Mouse (Mus musculus) layer of hippocampus, postnatal 25 days (tissue): ENCODE measurements at regions not wholly inside any gene's neighbourhood (a gene's known extent, or its start where the extent isn't known, plus 50 kb on each side); places are given as distances from the start of the nearest gene placed in this dataset.

Experiments used
- DNase-seq, 2 experiments: peaks; one replicate each; pipeline ENCODE4 v3.0.0; 2022; ENCODE audit warnings: mixed read lengths in 2 of 2, low spot score in 1 of 2; ENCODE audit errors: extremely low spot score in 1 of 2

DNA sequence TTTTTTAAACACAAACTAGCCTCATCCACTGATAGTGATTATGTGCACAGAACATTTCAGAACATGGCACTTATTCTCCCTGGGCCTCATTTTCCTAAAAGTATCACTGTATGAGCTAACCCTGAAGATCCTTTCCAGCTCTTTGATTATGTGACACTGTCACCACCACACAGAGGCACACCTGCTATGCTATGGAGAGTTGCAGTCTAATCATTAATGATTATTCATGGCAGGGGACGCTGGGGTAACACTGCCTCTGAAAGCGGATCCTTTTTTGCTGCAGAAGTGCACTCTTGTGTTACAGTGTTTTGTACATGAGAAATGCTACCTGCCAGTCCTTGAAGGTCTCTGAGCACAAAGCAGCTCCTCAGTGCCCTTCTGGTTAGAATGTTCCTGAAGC, 615.3 kb upstream of the Fbxo33 start:
- no peak for DNase-seq

DNA sequence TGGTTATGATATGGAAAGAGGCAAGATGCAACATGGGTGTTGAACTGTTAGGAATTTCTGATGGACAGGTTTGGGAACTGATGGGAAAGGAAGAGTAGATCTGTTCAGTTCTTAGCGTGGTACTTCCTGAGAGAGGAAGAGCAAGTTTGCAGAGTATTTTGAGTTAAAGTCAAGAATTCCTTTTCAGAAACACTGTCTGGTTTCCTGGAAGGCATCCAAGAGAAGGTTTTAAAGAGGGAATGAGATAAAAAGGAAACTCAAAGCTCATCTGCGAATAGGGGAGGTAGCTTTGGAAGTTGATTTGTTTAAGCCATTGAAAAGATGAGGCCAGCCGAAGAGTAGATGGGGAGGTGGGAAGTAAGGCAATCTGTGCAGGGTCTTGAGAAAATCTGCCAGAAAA, 603.4 kb upstream of the Fbxo33 start:
- no peak for DNase-seq

DNA sequence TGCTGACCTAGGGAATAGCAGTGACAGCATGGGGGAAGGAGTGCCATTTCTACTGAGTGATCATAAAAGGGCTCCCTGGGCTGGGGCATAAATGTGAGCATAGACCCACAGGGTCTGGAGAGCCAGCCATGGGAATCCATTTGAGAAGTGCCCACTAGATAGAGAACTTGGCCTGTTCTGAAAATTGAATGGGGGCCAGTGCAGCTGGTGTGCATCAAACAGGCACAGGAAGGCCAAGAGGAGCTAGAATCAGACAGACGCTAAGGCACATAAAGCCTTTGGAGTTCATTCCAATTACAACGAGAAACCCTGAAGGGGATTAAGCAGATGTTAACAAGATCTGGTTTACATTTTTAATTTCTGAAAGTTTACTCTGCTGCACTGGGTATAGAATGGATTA, 602.9 kb upstream of the Fbxo33 start:
- no peak for DNase-seq

DNA sequence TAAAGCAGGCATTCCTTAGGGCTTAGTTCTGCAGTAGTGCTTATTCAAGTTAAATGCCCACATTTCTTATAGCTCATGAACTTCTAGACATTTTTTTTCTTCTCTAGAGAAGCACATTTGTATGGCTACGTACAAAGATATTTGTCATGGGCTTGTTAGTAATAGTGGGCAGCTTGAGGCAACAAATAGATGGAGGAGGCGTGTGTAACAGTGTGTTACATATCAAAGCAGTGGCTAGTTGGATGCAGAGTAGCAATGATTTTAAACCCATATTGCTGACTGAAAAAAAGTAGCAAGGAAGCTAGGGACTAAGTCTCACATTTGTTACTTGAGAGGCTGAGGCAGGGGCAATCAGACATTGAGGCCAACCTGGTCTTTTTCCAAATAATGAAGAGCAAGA, 602.2 kb upstream of the Fbxo33 start:
- DNase-seq = no peak

- DNase-seq = no peak
Measured at GRCm38 (mm10) chr12:59815965-59816364, 596.4 kb upstream of the Fbxo33 start.

GRCm38 (mm10) chr12:59814356-59814755, 594.8 kb upstream of the Fbxo33 start:
- peak in 1 of 2 experiments; percentile 13 for DNase-seq

DNA sequence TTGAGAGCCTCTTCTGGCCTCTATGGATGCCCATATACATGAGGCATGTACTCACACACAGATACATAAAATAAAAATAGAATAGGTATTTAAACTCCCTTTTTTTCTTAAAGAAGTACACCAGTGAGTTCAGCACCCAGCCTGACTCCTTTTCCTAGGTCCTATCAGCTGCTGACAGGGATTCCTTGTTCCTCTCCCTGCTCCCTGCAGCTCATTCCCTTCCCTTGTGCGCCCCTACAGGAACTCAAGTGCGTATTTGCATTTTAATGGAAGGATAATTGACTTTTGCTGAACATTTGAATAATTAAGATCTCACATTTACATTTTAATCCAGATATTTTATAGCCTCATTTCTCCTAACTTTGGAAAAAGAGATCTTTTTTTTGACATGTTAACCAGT, 589.7 kb upstream of the Fbxo33 start:
- no peak for DNase-seq

- peak in 1 of 2 experiments; percentile 45 for DNase-seq
Measured at GRCm38 (mm10) chr12:59798051-59798450, 578.5 kb upstream of the Fbxo33 start.

GRCm38 (mm10) chr12:59791473-59791872, 571.9 kb upstream of the Fbxo33 start:
- peak in 1 of 2 experiments; percentile 19 for DNase-seq

DNA sequence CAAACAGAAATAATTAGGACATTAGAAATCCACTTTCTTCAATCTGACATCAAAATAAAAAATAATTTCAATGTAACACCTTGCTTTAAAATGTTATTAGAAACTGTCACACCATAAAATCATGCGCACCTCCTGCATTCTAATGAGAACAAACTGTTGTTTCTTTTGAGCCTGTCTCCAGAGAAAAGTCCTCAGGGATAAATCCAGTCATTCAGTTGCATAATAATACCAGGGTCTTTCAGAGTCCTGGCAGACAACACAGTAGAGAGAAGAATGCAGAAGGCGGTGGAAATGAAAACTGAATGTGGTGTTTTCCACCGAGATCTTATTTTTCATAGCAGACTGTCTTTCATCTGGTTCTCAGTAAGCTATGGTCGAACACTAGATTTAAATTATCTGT, 567.3 kb upstream of the Fbxo33 start:
- DNase-seq = no peak

- DNase-seq = no peak
Measured at GRCm38 (mm10) chr12:59770980-59771379, 551.5 kb upstream of the Fbxo33 start.

GRCm38 (mm10) chr12:59762260-59762659, 542.7 kb upstream of the Fbxo33 start:
- no peak for DNase-seq

DNA sequence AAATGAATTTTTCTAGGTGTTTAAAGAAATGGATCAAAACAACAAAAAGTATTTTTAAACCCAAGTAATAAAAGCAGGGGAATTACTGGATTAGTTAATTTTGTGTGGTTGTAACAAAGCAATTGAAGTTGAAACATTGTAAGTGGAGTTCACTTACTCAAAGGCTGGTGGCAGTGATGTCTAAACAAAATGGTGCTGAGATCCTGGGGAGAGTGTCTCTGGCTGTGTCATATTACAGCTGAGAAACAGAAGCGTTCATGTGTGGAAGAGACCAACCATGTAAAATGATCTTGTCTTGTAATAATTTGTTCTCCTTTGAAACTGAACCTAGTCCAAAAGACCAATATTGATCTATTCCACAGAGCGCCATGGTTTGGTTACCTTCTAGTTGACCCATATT, 525.2 kb upstream of the Fbxo33 start:
- no peak for DNase-seq

DNA sequence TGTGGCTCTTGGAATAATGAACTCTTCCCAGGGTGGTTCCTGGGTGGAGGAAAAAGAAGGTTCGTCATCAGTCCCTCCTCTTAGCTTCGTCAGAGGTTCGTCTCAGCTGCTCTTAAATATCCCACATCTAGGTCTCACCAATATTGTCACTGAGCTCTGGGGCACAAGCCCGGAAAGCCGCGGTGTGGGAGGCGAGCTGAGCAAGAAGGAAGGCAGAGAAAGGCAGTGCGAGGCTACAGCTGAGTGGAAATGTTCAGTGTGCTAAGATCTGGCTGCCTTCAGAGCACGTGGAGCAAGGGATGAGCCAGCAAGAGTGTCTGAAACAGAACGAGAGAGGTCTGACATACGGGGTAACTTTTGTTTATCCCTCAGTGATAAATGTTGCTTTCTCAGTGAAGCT, 523.7 kb upstream of the Fbxo33 start:
- DNase-seq = no peak

DNA sequence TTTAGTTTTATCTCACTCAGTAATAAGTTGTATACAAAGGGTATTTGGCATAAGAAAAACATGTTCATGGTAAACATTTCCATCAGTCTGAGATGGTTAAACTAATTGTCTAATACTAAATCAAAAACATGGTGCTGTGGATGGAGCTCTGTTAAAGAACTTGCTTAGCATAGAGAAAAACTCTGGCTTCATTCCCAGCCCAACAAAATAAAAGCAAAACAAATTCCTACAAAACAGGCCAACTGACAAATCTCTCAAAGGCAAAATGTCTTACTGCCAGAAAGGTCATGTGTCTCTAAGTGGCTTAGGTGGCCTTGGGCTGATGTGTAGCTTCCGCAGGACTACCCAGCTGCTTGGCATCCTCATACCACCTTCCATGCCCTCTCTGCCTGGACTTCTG, 505.4 kb upstream of the Fbxo33 start:
- DNase-seq = no peak

DNA sequence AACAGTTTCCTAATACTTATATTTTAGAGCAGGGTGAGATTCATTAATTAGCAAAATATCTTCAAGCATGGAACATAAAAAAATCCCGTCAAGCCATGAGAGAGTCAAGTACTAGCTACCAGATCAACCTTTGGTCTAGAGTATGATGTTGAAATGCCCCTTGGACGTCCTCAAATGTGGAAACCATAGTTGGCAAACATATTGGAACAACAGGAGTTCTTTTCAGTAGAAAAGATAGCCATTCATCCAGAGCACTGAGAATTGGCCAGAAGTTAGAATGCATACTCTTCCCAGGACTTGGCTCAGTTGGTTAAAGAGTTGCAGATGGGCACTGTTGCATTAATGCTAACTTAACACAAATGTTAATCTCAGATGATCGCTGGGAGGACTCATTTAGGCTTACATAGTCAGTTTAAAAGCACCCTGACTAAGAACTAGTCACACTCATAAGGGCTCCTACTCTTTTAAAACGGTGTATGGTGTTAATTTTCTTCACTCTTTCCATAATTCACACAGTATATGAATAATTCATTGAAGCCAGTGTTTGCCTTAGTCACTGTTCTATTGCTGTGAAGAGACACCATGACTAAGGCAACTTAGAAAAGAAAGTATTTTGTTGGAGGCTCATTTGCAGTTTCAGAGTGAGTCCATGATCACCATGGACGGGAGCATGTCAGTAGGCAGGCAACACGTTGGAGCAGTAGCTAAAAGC, 503.1 kb upstream of the Fbxo33 start:
- DNase-seq = no peak

- no peak for DNase-seq
Measured at GRCm38 (mm10) chr12:59713216-59713615, 493.7 kb upstream of the Fbxo33 start.

- no peak for DNase-seq
Measured at GRCm38 (mm10) chr12:59683235-59683634, 463.7 kb upstream of the Fbxo33 start.

- no peak for DNase-seq
Measured at GRCm38 (mm10) chr12:59663161-59663560, 443.6 kb upstream of the Fbxo33 start.

GRCm38 (mm10) chr12:59630678-59631077, 411.2 kb upstream of the Fbxo33 start:
- no peak for DNase-seq

DNA sequence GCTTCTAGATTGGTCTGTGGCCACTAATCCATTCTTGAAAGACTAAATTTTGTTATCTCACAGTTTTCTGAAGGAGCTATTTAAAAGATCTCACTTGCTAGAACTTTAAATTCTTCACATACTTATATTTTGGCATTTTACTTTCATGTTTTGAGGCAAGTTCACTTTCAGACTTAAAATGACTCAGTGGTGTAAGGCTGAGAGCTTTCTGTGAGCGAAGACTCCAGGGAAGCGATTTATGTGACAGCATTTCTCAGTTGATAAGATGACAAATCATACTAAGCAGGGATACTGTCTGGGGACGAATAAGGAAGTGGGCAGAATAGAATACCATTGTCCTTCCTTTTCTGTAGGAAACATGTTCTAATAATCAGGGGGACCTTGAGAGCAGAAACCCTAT, 403.6 kb upstream of the Fbxo33 start:
- DNase-seq = no peak

DNA sequence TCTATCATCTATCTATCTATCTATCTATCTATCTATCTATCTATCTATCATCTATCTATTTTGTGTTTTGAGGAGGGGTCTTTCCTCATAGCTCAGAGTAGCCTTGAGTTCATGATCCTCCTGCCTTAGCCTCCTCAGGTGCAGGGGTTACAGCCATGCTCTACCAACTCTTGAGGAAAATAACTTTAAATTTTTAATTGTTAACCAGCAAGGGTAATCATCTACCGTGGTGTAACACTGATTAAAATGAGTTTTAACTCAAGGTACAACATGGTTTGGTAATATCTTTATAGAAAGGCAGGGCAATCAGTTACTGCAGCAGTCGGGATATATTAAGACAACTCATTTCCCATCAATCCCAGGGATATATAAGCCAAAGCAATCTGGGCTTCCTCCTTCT, 401.6 kb upstream of the Fbxo33 start:
- no peak for DNase-seq

GRCm38 (mm10) chr12:59620340-59620739, 400.8 kb upstream of the Fbxo33 start:
- DNase-seq = no peak
